Mouse (Mus musculus): ENCODE measurements at regions not wholly inside any gene's neighbourhood (a gene's known extent, or its start where the extent isn't known, plus 50 kb on each side); places are given as distances from the start of the nearest gene placed in this dataset.

- no peak for DNase-seq
- intact Hi-C loops (cut with DNase I) = no loop called here
Observed at GRCm38 (mm10) chr13:37468304-37469178, 123.5 kb downstream of the Ly86 start.

GRCm38 (mm10) chr13:37470230-37470907 is 125.4 kb downstream of the Ly86 start:
- intact Hi-C loops (cut with DNase I) = no loop called here
- DNase-seq = no peak

GRCm38 (mm10) chr13:37473359-37473758 is 128.4 kb downstream of the Ly86 start:
- intact Hi-C loops (cut with DNase I) = no loop called here
- DNase-seq = no peak

- no peak for DNase-seq
- intact Hi-C loops (cut with DNase I) = no loop called here
Observed at GRCm38 (mm10) chr13:37475804-37476203, 130.8 kb downstream of the Ly86 start.

GRCm38 (mm10) chr13:37476256-37477053 is 131.4 kb downstream of the Ly86 start:
- DNase-seq = no peak
- intact Hi-C loops (cut with DNase I) = no loop called here

GRCm38 (mm10) chr13:37477342-37477741 is 132.3 kb downstream of the Ly86 start:
- DNase-seq = no peak
- intact Hi-C loops (cut with DNase I) = no loop called here

GRCm38 (mm10) chr13:37477749-37478548 is 132.9 kb downstream of the Ly86 start:
- no peak for DNase-seq
- intact Hi-C loops (cut with DNase I) = no loop called here

GRCm38 (mm10) chr13:37479182-37479691 is 134.2 kb downstream of the Ly86 start:
- intact Hi-C loops (cut with DNase I) = no loop called here
- DNase-seq = no peak

- intact Hi-C loops (cut with DNase I) = no loop called here
- no peak for DNase-seq
Observed at GRCm38 (mm10) chr13:37481514-37481913, 136.5 kb downstream of the Ly86 start.

- DNase-seq = no peak
- intact Hi-C loops (cut with DNase I) = no loop called here
Observed at GRCm38 (mm10) chr13:37482038-37482437, 137.0 kb downstream of the Ly86 start.

GRCm38 (mm10) chr13:37482589-37482988 is 137.6 kb downstream of the Ly86 start:
- DNase-seq = peak; percentile 31 to 57
- intact Hi-C loops (cut with DNase I) = no loop called here

GRCm38 (mm10) chr13:37483010-37483855 is 138.2 kb downstream of the Ly86 start:
- intact Hi-C loops (cut with DNase I) = no loop called here
- peak; percentile 26 to 48 for DNase-seq

- DNase-seq = no peak
- intact Hi-C loops (cut with DNase I) = loop anchor here (5.0 kb wide), 1 partner anchor 58 kb away; no protein-coding TSS in a partner anchor
Observed at GRCm38 (mm10) chr13:37484631-37485030, 139.6 kb downstream of the Ly86 start.

GRCm38 (mm10) chr13:37492115-37493001 is 147.3 kb downstream of the Ly86 start:
- DNase-seq = no peak
- intact Hi-C loops (cut with DNase I) = no loop called here

GRCm38 (mm10) chr13:37493331-37493730 is 148.3 kb downstream of the Ly86 start:
- intact Hi-C loops (cut with DNase I) = no loop called here
- DNase-seq = no peak

- intact Hi-C loops (cut with DNase I) = no loop called here
Observed at GRCm38 (mm10) chr13:37495272-37495932, 150.4 kb downstream of the Ly86 start.

GRCm38 (mm10) chr13:37497986-37498385 is 153.0 kb downstream of the Ly86 start:
- intact Hi-C loops (cut with DNase I) = no loop called here
- DNase-seq = no peak

More at GRCm38 (mm10) chr13:37495272-37495932, 150.4 kb downstream of the Ly86 start:
- no peak for DNase-seq

Measured in gastrocnemius, postnatal 36 days (tissue).